Mouse (Mus musculus) fat pad, adult 2 months (tissue): ENCODE results near the gene Hrnr.

Source experiments
- DNase-seq: peaks from one replicate; pipeline ENCODE4 v3.0.0-alpha.2; 2011; ENCODE audit warnings: low read depth, low spot score; ENCODE audit errors: extremely low read depth

Hrnr gene

DNA sequence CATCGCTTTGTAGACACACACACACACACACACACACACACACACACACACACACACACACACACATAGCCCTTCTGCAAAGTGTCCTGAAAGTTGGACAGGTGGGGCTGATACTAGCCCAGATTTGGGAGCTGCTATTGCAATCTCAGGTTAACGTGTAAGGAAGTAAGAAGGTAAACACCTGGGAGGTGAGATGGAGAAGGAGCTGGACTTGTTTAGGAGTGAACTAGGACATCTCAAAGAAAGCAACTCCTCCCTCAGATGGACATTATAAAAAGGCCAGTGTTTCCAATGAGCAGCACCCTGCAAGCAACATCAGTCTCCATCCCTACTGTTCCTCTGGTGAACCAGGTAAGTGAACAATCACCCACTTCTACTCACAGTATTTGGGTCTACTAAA is at the start of gene Hrnr:
Gene Hrnr (plus strand): TSS at position 301 of the 400 bp plus-strand sequence.
- no peak for DNase-seq

GRCm38 (mm10) chr3:93273223-93273622 is 46.3 kb upstream of the Hrnr start, which contains the start of gene Flg:
Flg (plus strand) TSS chr3:93273523.
- DNase-seq = no peak

DNA sequence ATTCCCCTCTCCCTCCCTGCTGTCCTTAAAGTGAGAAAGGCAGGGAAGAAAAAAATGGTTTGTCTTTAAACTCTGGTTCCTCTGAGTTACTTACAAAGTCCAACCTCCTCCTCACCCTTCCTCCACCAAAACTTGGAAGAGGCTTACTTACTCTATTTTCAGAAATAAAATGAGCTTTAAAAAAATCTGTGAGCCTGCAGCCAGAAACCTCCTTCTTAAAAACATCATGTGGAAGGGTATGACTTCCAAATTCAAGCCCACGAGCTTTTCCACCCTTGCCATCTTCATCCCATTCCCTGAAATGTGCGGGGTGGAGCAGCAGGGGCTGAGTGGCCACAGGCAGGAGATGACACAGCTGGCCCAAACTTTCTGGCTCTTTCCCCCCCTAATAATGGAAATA is 22.0 kb upstream of the Hrnr start:
- DNase-seq = no peak

GRCm38 (mm10) chr3:93299832-93300231 is 19.7 kb upstream of the Hrnr start:
- DNase-seq = no peak

- DNase-seq = no peak
These were observed 17.7 kb upstream of the Hrnr start for GRCm38 (mm10) chr3:93301896-93302295.

GRCm38 (mm10) chr3:93306142-93306541 is 13.4 kb upstream of the Hrnr start:
- DNase-seq = no peak

- DNase-seq = no peak
These were observed 8.2 kb upstream of the Hrnr start for GRCm38 (mm10) chr3:93311371-93311770.

- DNase-seq = no peak
These were observed 5.2 kb upstream of the Hrnr start for GRCm38 (mm10) chr3:93314388-93314787.

DNA sequence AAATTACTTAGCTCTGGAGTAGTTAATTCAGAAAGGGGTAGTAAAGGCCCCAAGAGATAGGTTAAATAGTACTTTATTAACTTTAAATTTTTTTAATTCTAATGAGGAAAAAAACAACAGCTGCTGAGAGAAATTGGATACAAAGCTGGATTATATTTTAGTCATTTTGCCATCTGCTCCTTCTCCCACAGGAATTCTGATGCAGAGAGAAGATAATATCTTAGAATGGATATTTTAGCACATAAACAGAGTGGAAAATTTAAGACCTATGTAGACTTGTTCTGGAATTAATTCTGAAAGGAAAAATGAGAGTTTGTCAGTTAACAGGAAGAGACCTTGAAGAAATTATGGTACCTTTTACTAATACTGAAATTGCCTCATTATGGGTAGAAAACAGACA is 18.2 kb downstream of the Hrnr start:
- DNase-seq = no peak

DNA sequence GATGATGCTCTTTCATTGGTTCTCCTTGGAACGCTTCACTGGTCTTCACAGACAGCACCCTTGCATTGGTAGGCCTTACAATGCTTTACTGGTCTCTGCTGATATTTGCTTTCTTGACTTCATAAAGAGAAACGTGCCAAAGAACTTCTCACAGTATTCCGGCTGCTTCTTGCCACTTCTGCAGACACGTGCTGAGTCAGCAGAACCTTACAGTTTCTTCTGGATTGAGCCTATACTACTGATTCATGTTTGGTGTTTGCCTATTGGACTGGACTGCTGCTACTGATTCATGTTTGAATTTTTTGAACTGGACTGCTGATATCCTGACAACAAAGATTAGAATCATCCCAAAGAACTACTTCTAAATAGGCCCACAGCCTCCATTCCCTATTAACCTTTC is 20.5 kb downstream of the Hrnr start:
- DNase-seq = no peak

- no peak for DNase-seq
These were observed 27.3 kb downstream of the Hrnr start for GRCm38 (mm10) chr3:93346896-93347295.

DNA sequence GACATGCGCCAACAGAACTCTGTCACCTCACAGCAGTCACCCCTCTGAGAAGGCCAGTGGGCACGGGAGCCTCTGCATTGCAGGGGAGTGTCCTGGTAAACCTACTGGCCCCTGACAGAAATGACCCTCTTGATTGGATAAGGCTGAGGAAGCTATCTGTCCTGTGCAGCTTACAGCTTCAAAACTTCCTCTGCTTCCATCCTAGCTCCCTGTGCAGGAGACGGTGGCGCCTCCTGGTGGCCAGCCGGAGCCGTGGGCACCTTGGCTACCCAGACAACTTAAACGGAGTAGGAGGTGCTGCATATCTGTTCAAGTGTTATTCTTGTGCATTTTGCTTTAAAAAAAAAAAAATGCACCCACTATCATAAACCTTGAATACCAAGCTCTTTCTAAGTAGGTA is 40.5 kb downstream of the Hrnr start:
- DNase-seq = no peak

- DNase-seq = no peak
These were observed 42.5 kb downstream of the Hrnr start for GRCm38 (mm10) chr3:93361933-93362574.

DNA sequence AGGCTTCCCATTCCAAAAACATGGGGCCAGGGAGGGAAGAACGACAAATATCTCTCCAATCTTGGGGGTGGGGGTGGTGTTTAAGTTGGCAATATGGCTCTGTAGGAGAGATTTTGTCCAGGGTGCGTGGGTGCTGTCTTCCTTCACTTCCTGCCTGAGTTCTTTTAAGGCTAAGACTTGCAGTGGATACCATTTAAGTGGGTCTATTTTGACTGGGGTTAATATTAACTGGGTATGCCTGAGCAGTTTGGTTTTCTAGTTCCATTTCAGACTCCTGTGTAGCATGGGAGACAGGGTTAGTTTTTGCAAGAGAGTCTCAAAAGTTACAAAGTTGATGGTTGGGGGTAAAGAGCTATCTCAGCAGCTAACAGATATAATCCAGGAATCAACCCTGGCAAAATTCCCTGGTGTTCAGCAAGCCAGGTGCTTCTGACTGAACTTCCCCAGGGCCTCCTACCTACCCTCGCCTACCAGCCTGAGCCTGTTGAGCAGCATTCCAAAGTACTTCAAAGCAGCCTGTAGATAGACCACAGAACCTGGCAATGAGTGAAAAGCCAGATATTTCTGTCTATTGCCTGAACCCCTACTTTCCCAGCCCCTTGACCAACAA is 47.5 kb downstream of the Hrnr start:
- DNase-seq = peak; percentile 72

DNA sequence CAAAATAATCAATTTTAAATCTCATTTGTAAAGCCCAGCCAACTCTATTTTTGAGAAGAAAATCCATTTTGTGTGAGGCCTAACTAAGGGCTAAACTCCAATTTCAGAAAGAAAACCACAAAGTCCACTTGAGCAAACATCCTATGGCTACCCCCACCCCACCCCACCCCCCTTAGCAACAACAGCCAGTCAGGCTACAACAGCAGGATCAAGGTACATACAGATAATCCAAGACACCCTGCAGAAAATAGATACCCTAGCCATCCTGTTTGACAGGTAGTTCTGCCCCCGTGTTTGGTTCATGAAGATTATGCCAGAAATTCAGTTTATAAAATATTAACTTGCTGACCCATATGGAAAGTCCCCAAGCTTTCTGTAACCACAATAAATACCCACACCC is 48.6 kb downstream of the Hrnr start:
- no peak for DNase-seq

DNA sequence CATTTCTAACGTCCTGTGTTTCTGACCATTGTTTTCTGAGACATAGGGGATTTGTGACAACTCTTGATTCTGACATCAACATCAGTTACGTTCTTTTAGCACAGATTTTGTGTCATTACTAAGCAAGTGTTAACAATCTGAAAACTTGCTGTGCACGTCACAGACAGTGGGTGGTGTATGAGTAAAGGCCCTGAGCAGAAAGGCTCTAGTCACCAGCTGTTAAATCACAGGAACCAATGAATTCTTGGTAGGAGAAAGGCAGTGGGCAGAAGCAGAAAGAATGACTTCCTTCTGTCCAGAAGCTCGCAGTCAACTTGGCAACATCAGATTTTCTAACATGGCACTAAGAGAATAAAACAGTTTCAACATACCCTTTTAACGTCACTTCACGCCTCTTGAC is 53.9 kb downstream of the Hrnr start:
- no peak for DNase-seq

DNA sequence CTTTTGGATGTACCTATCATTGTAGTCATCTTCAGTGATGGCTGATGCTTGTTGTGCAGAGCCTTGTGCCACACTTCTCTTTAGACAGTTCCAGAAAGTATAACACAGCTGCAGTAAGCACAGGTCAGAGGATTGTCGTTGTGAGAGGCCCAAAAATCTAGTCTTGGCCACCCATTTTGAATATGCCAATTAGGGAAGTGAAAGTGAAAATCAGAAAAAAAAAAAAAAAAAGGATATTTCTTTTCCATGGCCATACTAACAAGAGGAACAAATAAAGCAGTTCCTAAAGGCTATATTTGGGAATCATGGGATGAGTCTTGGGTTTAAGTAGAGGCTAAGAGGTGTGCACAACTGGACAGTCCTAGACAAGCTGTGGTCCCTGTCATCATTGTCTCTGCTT is 55.6 kb downstream of the Hrnr start:
- DNase-seq = no peak

- no peak for DNase-seq
These were observed 56.1 kb downstream of the Hrnr start for GRCm38 (mm10) chr3:93375601-93376000.

DNA sequence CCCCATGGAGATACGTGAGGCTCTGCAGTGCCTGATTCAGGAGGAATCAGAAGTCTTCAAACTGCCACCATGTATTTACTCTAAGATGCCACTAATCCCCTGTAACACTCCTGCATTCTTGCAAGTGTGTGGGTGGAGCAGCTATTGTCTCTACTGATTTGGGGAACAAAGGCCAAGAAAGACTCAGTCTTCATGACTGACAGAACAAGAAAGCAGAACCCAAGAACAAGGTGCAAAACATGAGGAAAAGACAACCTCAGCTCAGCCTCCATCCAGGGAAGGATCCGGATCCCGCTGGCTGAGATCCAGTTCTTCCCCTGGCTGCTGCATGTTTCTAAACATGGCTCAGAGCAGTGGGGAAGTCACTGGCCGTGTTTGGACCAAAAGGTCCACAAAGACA is 58.6 kb downstream of the Hrnr start:
- DNase-seq = no peak
